Mouse (Mus musculus): ENCODE measurements around the gene Tbp. TPM values are rescaled to one million over a fixed set of nuclear protein-coding genes. Genes with fewer than 3 reads are reported as not detected.
"Not testable (repeated sequence)": the region's sequence is repeated elsewhere in the genome, so short reads cannot be mapped to it uniquely, and the experiment has no call there.

Tbp gene
- polyA plus RNA-seq, 1 experiment, result 35.1 TPM

DNA sequence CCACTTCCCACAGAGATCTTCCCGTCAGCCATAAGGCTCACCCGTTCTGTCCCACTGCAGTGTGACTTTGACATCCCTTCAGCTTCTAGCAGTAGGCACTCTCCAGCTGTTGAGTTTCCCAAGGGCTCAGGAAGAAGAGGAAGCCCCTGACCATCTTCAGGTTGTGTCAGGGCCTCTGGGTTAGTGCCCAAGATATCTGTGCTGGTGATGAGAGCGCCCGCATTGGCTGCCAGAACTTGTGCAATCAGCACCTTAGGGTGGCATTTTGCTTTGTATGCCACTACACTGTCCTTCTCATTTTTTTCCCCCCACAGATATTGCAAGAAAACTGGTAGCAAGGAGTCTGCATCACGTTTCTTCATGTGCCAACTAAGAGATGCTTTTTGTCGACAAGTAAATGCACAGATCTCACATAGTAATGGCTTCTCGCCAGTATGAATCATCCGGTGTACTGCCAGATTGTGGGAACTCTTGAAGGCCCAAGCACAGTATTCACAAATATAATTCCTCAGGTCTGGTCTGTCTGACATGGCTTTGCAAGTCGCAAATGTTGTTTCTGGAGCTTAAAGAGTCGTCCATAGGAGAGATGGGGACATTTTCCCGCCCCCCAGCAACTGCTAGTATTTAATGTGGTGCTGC, 35.6 kb downstream of the Tbp start:
- 62% methylated on average over 11 of the region's 11 CpGs for WGBS
- Histone ChIP-seq H3K4me3 (replicated peaks; ENCODE audit: extremely low read depth, low read depth, low read length) (no peak overlapping the region), H3K4me1 (ENCODE audit: control insufficient read depth, insufficient read depth, low read length) (peaks cover 2% of the 10 kb centered on the region; the same call in 1 of the 2 replicates)
- DNase-seq, result no peak
- TF ChIP-seq POLR2A (IDR thresholded peaks at IDR 0.05; ENCODE audit: borderline replicate concordance, extremely low read depth, low read depth, low read length), result no peak

DNA sequence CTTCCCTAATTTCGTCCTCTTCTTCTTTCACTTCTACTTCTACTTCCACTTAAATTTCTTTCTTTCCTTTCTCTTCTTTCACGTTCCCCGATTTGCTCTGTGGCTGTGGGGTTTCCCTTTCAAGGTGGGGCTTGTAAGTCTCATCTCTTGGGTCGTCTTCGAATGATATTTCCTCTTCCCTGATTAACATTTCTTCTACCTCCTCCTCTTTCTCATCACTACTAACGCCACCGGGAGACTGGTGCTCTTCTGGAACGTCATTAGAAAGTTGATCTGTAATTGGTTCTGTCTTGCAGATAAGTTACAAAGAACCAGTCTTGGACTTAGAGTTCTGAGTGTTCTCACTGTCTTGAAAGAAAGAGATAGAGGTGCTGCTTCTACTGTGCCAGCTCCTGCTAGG, 36.3 kb downstream of the Tbp start:
- no peak overlapping the region for H3K4me3 ChIP-seq (replicated peaks; ENCODE audit: extremely low read depth, low read depth, low read length)
- DNase-seq, result no peak
- TF ChIP-seq POLR2A (IDR thresholded peaks at IDR 0.05; ENCODE audit: borderline replicate concordance, extremely low read depth, low read depth, low read length) (no peak), CTCF (IDR thresholded peaks at IDR 0.05; ENCODE audit: insufficient read depth, low read length) (no peak)
- H3K4me1 ChIP-seq (ENCODE audit: control insufficient read depth, insufficient read depth, low read length), result peaks cover 2% of the 10 kb centered on the region; the same call in 1 of the 2 replicates
- 14% methylated on average over 8 of the region's 8 CpGs for WGBS

DNA sequence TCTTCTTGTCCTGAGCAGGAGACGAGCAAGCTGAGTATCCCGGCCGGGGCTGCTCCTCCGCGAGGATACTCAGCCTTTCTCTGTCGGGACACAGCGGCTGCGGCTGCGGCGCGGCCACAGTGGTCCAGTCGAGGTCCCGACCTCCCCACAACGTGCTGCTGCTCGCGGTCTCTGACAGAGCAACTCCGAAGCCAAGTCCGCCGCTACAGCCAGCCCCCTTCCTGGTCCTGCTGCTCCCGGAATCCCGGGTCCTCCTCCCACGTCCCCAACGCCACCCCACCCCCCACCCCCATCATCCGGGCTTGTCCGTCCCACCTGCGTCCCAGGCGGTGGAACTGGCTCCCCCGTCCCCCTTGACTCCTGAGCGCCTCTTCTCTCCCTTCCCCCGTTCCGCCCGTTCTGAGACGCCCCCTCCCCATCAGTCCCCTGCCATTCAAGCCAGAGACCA, 36.8 kb downstream of the Tbp start:
- peak overlapping the region; percentile 45 for H3K4me3 ChIP-seq (replicated peaks; ENCODE audit: extremely low read depth, low read depth, low read length)
- peaks cover 2% of the 10 kb centered on the region; the same call in 1 of the 2 replicates for H3K4me1 ChIP-seq (ENCODE audit: control insufficient read depth, insufficient read depth, low read length)
- no peak for TF ChIP-seq POLR2A (IDR thresholded peaks at IDR 0.05; ENCODE audit: borderline replicate concordance, extremely low read depth, low read depth, low read length)
- TF ChIP-seq CTCF (IDR thresholded peaks at IDR 0.05; ENCODE audit: insufficient read depth, low read length), result no peak
- DNase-seq, result no peak
- 3% methylated on average over 33 of the region's 33 CpGs for WGBS

DNA sequence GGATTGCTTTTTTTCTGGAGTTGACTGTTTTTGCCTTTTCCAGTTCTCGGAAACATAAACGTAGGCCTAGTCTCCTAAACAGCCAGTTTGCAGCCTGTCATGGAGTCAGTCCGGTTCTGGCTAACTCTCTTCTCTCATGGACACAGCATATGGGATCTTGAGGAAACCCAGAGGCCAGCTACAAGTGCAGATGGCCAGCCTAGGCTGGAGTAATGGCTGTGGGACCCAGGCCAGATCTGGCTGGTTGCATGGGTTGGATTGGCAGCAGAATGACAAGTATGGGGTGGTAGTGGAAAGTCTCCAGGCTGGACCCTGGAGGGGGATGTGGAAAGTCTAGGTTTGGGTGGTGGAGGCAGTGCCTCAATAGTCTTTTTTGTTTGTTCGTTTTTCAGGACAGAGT, 40.6 kb downstream of the Tbp start:
- 68% methylated on average over 4 of the region's 4 CpGs for WGBS
- TF ChIP-seq POLR2A (IDR thresholded peaks at IDR 0.05; ENCODE audit: borderline replicate concordance, extremely low read depth, low read depth, low read length), result no peak
- Histone ChIP-seq H3K4me3 (replicated peaks; ENCODE audit: extremely low read depth, low read depth, low read length) (no peak overlapping the region), H3K4me1 (ENCODE audit: control insufficient read depth, insufficient read depth, low read length) (peaks cover 2% of the 10 kb centered on the region; the same call in 1 of the 2 replicates)
- DNase-seq, result no peak

DNA sequence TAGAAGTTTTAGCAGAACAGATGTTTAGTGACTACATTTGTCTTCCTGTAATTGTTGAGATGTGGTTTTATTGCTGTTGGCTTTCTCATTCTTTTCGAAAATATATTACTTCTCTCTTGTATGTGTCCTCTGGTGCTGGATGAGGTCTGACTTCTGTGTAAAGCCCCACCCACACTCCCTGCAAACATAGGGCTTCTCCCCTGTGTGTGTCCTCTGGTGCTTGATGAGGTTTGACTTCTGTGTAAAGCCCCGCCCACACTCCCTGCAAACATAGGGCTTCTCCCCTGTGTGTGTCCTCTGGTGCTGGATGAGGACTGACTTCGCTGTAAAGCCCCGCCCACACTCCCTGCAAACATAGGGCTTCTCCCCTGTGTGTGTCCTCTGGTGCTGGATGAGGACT, 44.2 kb downstream of the Tbp start:
- not testable (repeated sequence) for H3K4me3 ChIP-seq (replicated peaks; ENCODE audit: extremely low read depth, low read depth, low read length); H3K4me1 ChIP-seq (ENCODE audit: control insufficient read depth, insufficient read depth, low read length); DNase-seq
- 80% methylated on average over 4 of the region's 4 CpGs for whole genome bisulfite sequencing

DNA sequence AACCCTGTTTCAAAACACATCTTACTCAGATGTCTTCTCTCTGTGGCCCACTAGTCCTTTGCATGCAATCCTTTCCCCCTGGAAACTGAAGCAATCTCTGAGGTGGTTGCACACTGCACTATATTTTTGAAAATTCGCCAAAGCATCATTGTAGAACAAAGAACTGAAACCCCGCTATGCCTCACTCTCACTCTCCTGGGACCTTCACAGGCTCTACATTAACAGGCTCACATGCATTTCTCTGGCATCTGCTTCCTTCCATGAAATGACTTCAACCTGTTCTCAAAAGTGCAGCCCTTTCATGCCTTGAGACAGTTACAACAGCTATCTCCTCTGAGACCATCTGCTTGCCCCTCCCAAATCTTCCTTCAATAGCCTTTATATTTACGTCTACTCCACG, 46.8 kb downstream of the Tbp start:
- 63% methylated on average over 4 of the region's 4 CpGs for WGBS
- Histone ChIP-seq H3K4me3 (replicated peaks; ENCODE audit: extremely low read depth, low read depth, low read length) (no peak overlapping the region), H3K4me1 (ENCODE audit: control insufficient read depth, insufficient read depth, low read length) (no peaks in the 10 kb centered on the region)
- no peak for TF ChIP-seq POLR2A (IDR thresholded peaks at IDR 0.05; ENCODE audit: borderline replicate concordance, extremely low read depth, low read depth, low read length)
- no peak for TF ChIP-seq CTCF (IDR thresholded peaks at IDR 0.05; ENCODE audit: insufficient read depth, low read length)
- DNase-seq, result no peak

DNA sequence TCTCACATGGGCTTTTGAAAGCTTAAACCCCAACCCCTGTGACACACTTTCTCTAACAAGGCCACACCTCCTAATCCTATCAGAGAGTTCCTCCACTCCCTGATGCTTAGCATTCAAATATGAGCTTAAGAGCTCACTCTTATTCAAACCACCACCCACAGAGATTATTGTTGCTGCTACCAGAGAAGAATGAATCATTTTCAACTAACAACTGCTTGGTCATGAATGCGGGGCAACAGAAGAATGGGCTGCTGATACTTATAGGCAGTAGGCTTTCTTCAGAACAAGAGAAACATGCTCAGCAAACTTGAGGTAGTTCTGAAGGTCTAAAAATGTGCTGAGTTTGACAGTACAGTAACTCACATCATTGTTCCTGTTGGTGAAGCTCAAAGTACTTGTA, 50.0 kb downstream of the Tbp start:
- no peak for DNase-seq
- Histone ChIP-seq H3K4me1 (ENCODE audit: control insufficient read depth, insufficient read depth, low read length) (no peaks in the 10 kb centered on the region), H3K4me3 (replicated peaks; ENCODE audit: extremely low read depth, low read depth, low read length) (no peak overlapping the region)
- WGBS, result 48% methylated on average over 1 of the region's 1 CpGs
- TF ChIP-seq CTCF (IDR thresholded peaks at IDR 0.05; ENCODE audit: insufficient read depth, low read length) (no peak), POLR2A (IDR thresholded peaks at IDR 0.05; ENCODE audit: borderline replicate concordance, extremely low read depth, low read depth, low read length) (no peak)

DNA sequence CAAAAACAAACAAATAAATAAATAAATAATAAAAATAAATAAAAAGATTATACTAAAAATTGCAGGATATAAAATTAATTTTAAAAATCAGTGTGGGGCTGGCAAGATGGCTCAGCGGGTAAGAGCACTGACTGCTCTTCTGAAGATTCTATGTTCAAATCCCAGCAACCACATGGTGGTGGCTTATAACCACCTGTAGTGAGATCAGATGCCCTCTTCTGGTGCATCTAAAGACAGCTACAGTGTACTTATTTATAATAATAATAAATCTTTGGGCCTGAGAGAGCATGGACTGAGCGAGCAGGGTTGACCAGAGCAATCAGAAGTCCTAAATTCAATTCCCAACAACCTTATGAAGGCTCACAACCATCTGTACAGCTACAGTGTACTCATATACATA, 60.3 kb downstream of the Tbp start:
- Histone ChIP-seq H3K4me3 (replicated peaks; ENCODE audit: extremely low read depth, low read depth, low read length) (no peak overlapping the region), H3K4me1 (ENCODE audit: control insufficient read depth, insufficient read depth, low read length) (no peaks in the 10 kb centered on the region)
- WGBS, result 91% methylated on average over 2 of the region's 2 CpGs
- no peak for DNase-seq
- TF ChIP-seq CTCF (IDR thresholded peaks at IDR 0.05; ENCODE audit: insufficient read depth, low read length) (no peak), POLR2A (IDR thresholded peaks at IDR 0.05; ENCODE audit: borderline replicate concordance, extremely low read depth, low read depth, low read length) (no peak)

DNA sequence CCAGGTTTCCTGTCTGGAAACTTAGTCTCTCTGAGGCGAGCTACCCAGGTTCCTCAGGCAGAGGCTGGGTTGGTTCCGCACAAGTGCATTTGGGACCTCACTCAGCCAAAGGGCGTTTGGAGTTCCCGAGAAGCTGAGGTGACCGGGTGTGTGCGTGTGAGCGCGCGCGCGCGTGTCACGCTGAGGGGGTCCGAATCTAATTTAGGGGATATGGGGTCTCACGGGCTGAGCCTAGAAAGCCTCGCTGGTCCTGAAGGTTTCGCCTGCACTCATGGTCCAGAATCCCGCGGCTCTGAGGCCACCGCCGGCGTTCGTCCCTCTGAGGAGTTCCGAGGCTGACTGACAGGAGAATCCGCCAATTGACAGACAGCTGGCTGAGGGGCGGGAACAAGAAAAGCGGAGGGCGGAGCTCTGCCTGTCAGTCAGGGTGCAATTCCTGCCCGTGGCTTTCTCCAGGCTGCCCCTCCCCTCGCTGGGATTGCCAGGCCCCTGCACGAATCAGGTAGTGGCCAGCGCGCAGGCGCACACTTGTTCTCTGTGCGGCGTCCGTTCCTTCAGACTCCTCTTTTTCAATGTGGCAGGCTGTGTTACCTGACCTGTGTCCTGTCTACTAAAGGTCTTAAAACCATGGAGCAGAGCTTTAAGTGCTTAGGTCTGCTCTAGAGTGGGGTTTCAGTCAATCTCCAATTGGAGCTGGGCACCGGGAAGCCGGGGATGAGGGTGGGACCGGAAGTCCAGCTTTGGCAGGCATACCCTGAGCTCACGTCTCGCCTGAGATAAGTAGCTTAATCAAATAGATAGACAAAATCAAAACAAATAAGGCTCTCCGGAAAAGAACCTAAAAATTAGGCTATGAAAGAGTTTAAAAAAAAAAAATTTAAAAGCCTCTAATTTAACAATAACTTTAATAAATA, 64.6 kb downstream of the Tbp start, which contains the start of gene Prdm9:
Prdm9 (minus strand) TSS at position 341 of the 914 bp plus-strand sequence.
- H3K4me1 ChIP-seq (ENCODE audit: control insufficient read depth, insufficient read depth, low read length), result no peaks in the 10 kb centered on the region
- under 1% methylated on average over 42 of the region's 43 CpGs for WGBS
- H3K4me3 ChIP-seq (replicated peaks; ENCODE audit: extremely low read depth, low read depth, low read length), result peak within 1 kb of the TSS; percentile 91
- TF ChIP-seq CTCF (IDR thresholded peaks at IDR 0.05; ENCODE audit: insufficient read depth, low read length), result no peak
- TF ChIP-seq POLR2A (IDR thresholded peaks at IDR 0.05; ENCODE audit: borderline replicate concordance, extremely low read depth, low read depth, low read length), result peak; percentile 82; the same call in 1 of the 2 replicates
- peak; percentile 100 for DNase-seq

DNA sequence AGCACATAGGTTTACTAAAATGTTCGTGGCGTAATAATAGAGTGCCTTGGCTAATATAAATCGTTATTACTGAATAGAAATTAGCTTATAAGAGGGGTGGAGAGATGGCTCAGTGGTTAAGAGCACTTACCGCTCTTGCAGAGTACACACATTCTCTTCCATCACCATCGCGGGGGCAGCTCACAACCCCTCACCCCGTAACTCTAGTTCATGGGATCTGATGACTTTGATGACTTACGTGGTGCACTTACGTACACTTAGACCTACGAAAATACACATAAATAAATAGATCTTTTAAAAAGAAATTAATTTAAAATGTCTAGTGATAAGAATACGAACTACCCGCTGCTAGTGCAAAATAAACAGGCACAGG, 65.2 kb downstream of the Tbp start:
- peak; percentile 10 for DNase-seq
- 22% methylated on average over 12 of the region's 12 CpGs for WGBS
- TF ChIP-seq POLR2A (IDR thresholded peaks at IDR 0.05; ENCODE audit: borderline replicate concordance, extremely low read depth, low read depth, low read length), result no peak
- TF ChIP-seq CTCF (IDR thresholded peaks at IDR 0.05; ENCODE audit: insufficient read depth, low read length), result no peak

More for the DNA sequence above, 65.2 kb downstream of the Tbp start:
- H3K4me1 ChIP-seq (ENCODE audit: control insufficient read depth, insufficient read depth, low read length), result no peaks in the 10 kb centered on the region
- peak overlapping the region; percentile 62 for H3K4me3 ChIP-seq (replicated peaks; ENCODE audit: extremely low read depth, low read depth, low read length)
